Mouse (Mus musculus) lung, postnatal 0 days (tissue): ENCODE results near the gene Rab31.

Source experiments
- CTCF ChIP-seq: IDR thresholded peaks from 2 replicates; pipeline ENCODE4 v1.5.1; 2016; ENCODE audit warnings: antibody characterized with exemption, mild to moderate bottlenecking
- EP300 ChIP-seq: IDR thresholded peaks from 2 replicates; pipeline ENCODE4 v1.6.1; 2016; ENCODE audit warnings: antibody characterized with exemption, mild to moderate bottlenecking, control low read depth

DNA sequence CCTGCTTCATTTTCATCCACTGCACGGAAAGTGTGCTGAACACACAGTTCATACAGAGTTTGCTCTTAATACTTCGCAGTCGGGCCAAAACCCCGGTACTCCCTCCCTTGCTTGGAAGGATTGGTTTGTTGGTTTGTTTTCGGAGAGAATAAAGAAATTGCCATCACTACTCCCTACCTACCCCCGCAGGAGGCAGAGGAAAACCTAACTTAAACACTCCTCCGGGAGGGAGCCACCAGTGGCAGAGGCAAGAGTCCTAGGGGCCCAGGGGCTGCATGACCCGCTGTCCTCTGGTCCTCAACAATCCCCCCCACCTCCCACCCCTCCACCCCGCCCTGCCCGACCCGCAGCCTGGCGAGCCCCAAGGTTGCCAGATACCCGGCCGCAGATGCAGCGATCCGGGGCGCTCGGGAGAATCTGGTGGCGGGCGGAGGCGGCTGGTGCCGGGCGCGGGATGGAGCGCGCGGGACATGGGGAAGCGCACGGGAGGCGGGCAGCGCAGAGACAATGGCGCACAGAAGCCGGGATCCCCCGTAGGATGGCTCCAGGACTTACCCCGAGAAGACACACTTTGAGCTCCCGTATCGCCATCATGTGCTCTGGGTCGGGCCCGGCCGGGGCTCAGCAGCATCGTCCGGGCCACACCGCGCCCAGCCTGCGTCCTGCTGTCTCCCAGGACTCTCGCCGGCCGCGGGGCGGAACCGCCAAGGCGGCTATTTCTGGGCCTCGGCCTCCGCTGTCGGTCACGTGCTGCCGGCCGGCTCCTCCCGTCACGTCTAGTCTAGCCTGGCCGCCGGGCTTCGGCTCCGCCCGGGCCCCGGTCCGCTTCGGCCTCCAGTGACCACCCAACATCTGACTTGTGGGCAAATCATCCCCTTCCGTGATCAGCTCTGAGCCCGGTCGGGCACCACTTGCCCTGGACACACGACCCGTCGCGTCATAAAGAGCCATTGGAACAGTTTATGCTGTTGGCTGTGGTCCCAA, at the start of gene Rab31:
- no peak for TF ChIP-seq CTCF
- TF ChIP-seq EP300: no peak
